Mouse (Mus musculus): ENCODE results near the gene Eno3.

DNA sequence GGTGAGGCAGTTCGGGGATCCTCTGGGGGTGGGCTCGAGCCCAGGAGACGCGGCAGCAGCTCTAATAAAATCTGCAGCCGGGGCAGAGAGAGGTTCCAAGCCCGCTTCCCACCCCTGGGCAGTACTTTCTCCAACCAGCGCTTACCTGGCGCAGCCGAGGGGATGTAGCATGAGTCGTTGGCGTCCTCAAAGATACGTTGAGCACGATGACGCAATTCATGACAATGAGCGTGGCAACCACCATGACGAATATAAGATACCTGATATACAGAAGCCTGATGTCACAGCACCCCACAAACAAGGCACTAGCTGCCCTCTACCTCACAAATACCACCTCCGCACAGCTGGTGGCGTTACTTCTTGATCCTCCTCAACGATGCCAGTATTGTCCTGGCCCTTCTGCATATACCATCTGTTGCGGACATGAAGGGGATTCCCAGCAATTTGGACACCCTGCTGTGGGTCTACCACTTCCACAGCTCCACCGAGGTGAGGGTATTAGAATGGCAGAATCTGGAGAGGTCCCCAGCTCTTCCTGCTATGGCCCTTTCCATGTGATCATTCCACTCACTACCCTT is 41.4 kb upstream of the Eno3 start, which contains the start of gene 4930544D05Rik:
- TF ChIP-seq CTCF (IDR thresholded peaks at IDR 0.05; ENCODE audit: low read depth) = no peak
- TF ChIP-seq EP300 (IDR thresholded peaks at IDR 0.05; ENCODE audit: low read depth) = no peak
